Mouse (Mus musculus): ENCODE measurements around the gene Grsf1. TPM values are rescaled to one million over a fixed set of nuclear protein-coding genes. Genes with fewer than 3 reads are reported as not detected.
A peak's percentile ranks its signal among the peaks of the same experiment; 100 is the strongest.

The Grsf1 gene
- polyA plus RNA-seq, 1 experiment from 2014 or later = 59.0 TPM

- peak overlapping the region; percentile 97 for H3K9ac ChIP-seq (replicated peaks; ENCODE audit: low read length)
- H3K27me3 ChIP-seq (ENCODE audit: insufficient read depth, low read length) = no peaks in the 10 kb centered on the region
- no peaks in the 10 kb centered on the region for H3K9me3 ChIP-seq (ENCODE audit: low read length)
- peak overlapping the region; percentile 88 for H3K4me3 ChIP-seq (ENCODE audit: low read length)
- H3K4me1 ChIP-seq (ENCODE audit: insufficient read depth, low read length) = peaks cover 13% of the 10 kb centered on the region
- peak overlapping the region; percentile 63 for H3K4me2 ChIP-seq (replicated peaks; ENCODE audit: low read depth, low read length)
- under 1% methylated on average over 46 of the region's 47 CpGs for WGBS
- peak overlapping the region; percentile 96 for H3K27ac ChIP-seq (ENCODE audit: low read length)
- peak; percentile 52; the same call in 1 of the 2 replicates for ATAC-seq (ENCODE audit: low FRiP score, low TSS enrichment)
- H3K36me3 ChIP-seq (ENCODE audit: insufficient read depth, low read length) = peaks cover 23% of the 10 kb centered on the region
Measured at GRCm38 (mm10) chr5:88674703-88675442, 1.1 kb downstream of the Grsf1 start.

GRCm38 (mm10) chr5:88663875-88664274, 12.1 kb downstream of the Grsf1 start:
- H3K9me3 ChIP-seq (ENCODE audit: low read length) = no peaks in the 10 kb centered on the region
- ATAC-seq (ENCODE audit: low FRiP score, low TSS enrichment) = no peak
- no peak overlapping the region for H3K4me3 ChIP-seq (ENCODE audit: low read length)
- WGBS = 91% methylated on average over 5 of the region's 5 CpGs
- no peak overlapping the region for H3K27ac ChIP-seq (ENCODE audit: low read length)
- H3K4me1 ChIP-seq (ENCODE audit: insufficient read depth, low read length) = no peaks in the 10 kb centered on the region
- H3K27me3 ChIP-seq (ENCODE audit: insufficient read depth, low read length) = no peaks in the 10 kb centered on the region
- peaks cover 74% of the 10 kb centered on the region for H3K36me3 ChIP-seq (ENCODE audit: insufficient read depth, low read length)
- H3K4me2 ChIP-seq (replicated peaks; ENCODE audit: low read depth, low read length) = no peak overlapping the region
- no peak overlapping the region for H3K9ac ChIP-seq (replicated peaks; ENCODE audit: low read length)

- Histone ChIP-seq H3K27me3 (ENCODE audit: insufficient read depth, low read length) (no peaks in the 10 kb centered on the region), H3K4me2 (replicated peaks; ENCODE audit: low read depth, low read length) (no peak overlapping the region), H3K36me3 (ENCODE audit: insufficient read depth, low read length) (peaks cover 73% of the 10 kb centered on the region), H3K9ac (replicated peaks; ENCODE audit: low read length) (no peak overlapping the region), H3K4me3 (ENCODE audit: low read length) (no peak overlapping the region), H3K4me1 (ENCODE audit: insufficient read depth, low read length) (no peaks in the 10 kb centered on the region), H3K9me3 (ENCODE audit: low read length) (no peaks in the 10 kb centered on the region), H3K27ac (ENCODE audit: low read length) (no peak overlapping the region)
- 96% methylated on average over 3 of the region's 3 CpGs for WGBS
- ATAC-seq (ENCODE audit: low FRiP score, low TSS enrichment) = no peak
Measured at GRCm38 (mm10) chr5:88663151-88663550, 12.8 kb downstream of the Grsf1 start.

GRCm38 (mm10) chr5:88657868-88658267, 18.1 kb downstream of the Grsf1 start:
- Histone ChIP-seq H3K27ac (ENCODE audit: low read length) (no peak overlapping the region), H3K36me3 (ENCODE audit: insufficient read depth, low read length) (peaks cover 42% of the 10 kb centered on the region), H3K9me3 (ENCODE audit: low read length) (no peaks in the 10 kb centered on the region), H3K9ac (replicated peaks; ENCODE audit: low read length) (no peak overlapping the region), H3K4me2 (replicated peaks; ENCODE audit: low read depth, low read length) (no peak overlapping the region), H3K4me3 (ENCODE audit: low read length) (no peak overlapping the region), H3K27me3 (ENCODE audit: insufficient read depth, low read length) (no peaks in the 10 kb centered on the region), H3K4me1 (ENCODE audit: insufficient read depth, low read length) (no peaks in the 10 kb centered on the region)
- ATAC-seq (ENCODE audit: low FRiP score, low TSS enrichment) = no peak
- WGBS = 97% methylated on average over 1 of the region's 1 CpGs

- Histone ChIP-seq H3K27me3 (ENCODE audit: insufficient read depth, low read length) (no peaks in the 10 kb centered on the region), H3K4me3 (ENCODE audit: low read length) (no peak overlapping the region), H3K27ac (ENCODE audit: low read length) (no peak overlapping the region), H3K4me1 (ENCODE audit: insufficient read depth, low read length) (no peaks in the 10 kb centered on the region), H3K4me2 (replicated peaks; ENCODE audit: low read depth, low read length) (no peak overlapping the region), H3K9ac (replicated peaks; ENCODE audit: low read length) (no peak overlapping the region), H3K36me3 (ENCODE audit: insufficient read depth, low read length) (peaks cover 46% of the 10 kb centered on the region), H3K9me3 (ENCODE audit: low read length) (no peaks in the 10 kb centered on the region)
- 73% methylated on average over 5 of the region's 5 CpGs for WGBS
- no peak for ATAC-seq (ENCODE audit: low FRiP score, low TSS enrichment)
Measured at GRCm38 (mm10) chr5:88652589-88652988, 23.4 kb downstream of the Grsf1 start.

- no peak overlapping the region for H3K9ac ChIP-seq (replicated peaks; ENCODE audit: low read length)
- no peak overlapping the region for H3K27ac ChIP-seq (ENCODE audit: low read length)
- peak; percentile 29; the same call in 1 of the 2 replicates for ATAC-seq (ENCODE audit: low FRiP score, low TSS enrichment)
- WGBS = 92% methylated on average over 17 of the region's 17 CpGs
- H3K4me1 ChIP-seq (ENCODE audit: insufficient read depth, low read length) = no peaks in the 10 kb centered on the region
- H3K36me3 ChIP-seq (ENCODE audit: insufficient read depth, low read length) = peaks cover 45% of the 10 kb centered on the region
- H3K4me3 ChIP-seq (ENCODE audit: low read length) = no peak overlapping the region
- no peaks in the 10 kb centered on the region for H3K27me3 ChIP-seq (ENCODE audit: insufficient read depth, low read length)
- no peak overlapping the region for H3K4me2 ChIP-seq (replicated peaks; ENCODE audit: low read depth, low read length)
- no peaks in the 10 kb centered on the region for H3K9me3 ChIP-seq (ENCODE audit: low read length)
Measured at GRCm38 (mm10) chr5:88649250-88650173, 26.5 kb downstream of the Grsf1 start.

GRCm38 (mm10) chr5:88645405-88645804, 30.6 kb downstream of the Grsf1 start:
- WGBS = 53% methylated on average over 5 of the region's 5 CpGs
- ATAC-seq (ENCODE audit: low FRiP score, low TSS enrichment) = peak; percentile 54; the same call in 1 of the 2 replicates

GRCm38 (mm10) chr5:88644901-88645300, 31.1 kb downstream of the Grsf1 start:
- Histone ChIP-seq H3K27ac (ENCODE audit: low read length) (peak overlapping the region; percentile 52; the same call in 1 of the 2 replicates), H3K27me3 (ENCODE audit: insufficient read depth, low read length) (no peaks in the 10 kb centered on the region), H3K4me3 (ENCODE audit: low read length) (no peak overlapping the region), H3K4me1 (ENCODE audit: insufficient read depth, low read length) (no peaks in the 10 kb centered on the region), H3K36me3 (ENCODE audit: insufficient read depth, low read length) (peaks cover 36% of the 10 kb centered on the region), H3K9ac (replicated peaks; ENCODE audit: low read length) (no peak overlapping the region), H3K4me2 (replicated peaks; ENCODE audit: low read depth, low read length) (no peak overlapping the region), H3K9me3 (ENCODE audit: low read length) (no peaks in the 10 kb centered on the region)
- ATAC-seq (ENCODE audit: low FRiP score, low TSS enrichment) = peak; percentile 17; the same call in 1 of the 2 replicates
- WGBS = 87% methylated on average over 2 of the region's 2 CpGs

More at GRCm38 (mm10) chr5:88645405-88645804, 30.6 kb downstream of the Grsf1 start:
- no peaks in the 10 kb centered on the region for H3K27me3 ChIP-seq (ENCODE audit: insufficient read depth, low read length)
- no peak overlapping the region for H3K4me2 ChIP-seq (replicated peaks; ENCODE audit: low read depth, low read length)
- no peak overlapping the region for H3K27ac ChIP-seq (ENCODE audit: low read length)
- no peaks in the 10 kb centered on the region for H3K9me3 ChIP-seq (ENCODE audit: low read length)
- H3K4me3 ChIP-seq (ENCODE audit: low read length) = no peak overlapping the region
- no peaks in the 10 kb centered on the region for H3K4me1 ChIP-seq (ENCODE audit: insufficient read depth, low read length)
- peaks cover 40% of the 10 kb centered on the region for H3K36me3 ChIP-seq (ENCODE audit: insufficient read depth, low read length)
- no peak overlapping the region for H3K9ac ChIP-seq (replicated peaks; ENCODE audit: low read length)

GRCm38 (mm10) chr5:88643491-88643890, 32.5 kb downstream of the Grsf1 start:
- no peak overlapping the region for H3K9ac ChIP-seq (replicated peaks; ENCODE audit: low read length)
- WGBS = 90% methylated on average over 9 of the region's 9 CpGs
- H3K4me1 ChIP-seq (ENCODE audit: insufficient read depth, low read length) = no peaks in the 10 kb centered on the region
- no peak overlapping the region for H3K27ac ChIP-seq (ENCODE audit: low read length)
- H3K36me3 ChIP-seq (ENCODE audit: insufficient read depth, low read length) = peaks cover 24% of the 10 kb centered on the region
- ATAC-seq (ENCODE audit: low FRiP score, low TSS enrichment) = no peak
- H3K4me3 ChIP-seq (ENCODE audit: low read length) = no peak overlapping the region
- no peaks in the 10 kb centered on the region for H3K9me3 ChIP-seq (ENCODE audit: low read length)
- no peaks in the 10 kb centered on the region for H3K27me3 ChIP-seq (ENCODE audit: insufficient read depth, low read length)
- H3K4me2 ChIP-seq (replicated peaks; ENCODE audit: low read depth, low read length) = no peak overlapping the region
